Mouse (Mus musculus): ENCODE measurements around the gene H2-M3.
A peak's percentile ranks its signal among the peaks of the same experiment; 100 is the strongest.
"Not testable (repeated sequence)": the region's sequence is repeated elsewhere in the genome, so short reads cannot be mapped to it uniquely, and the experiment has no call there.

The H2-M3 gene

GRCm38 (mm10) chr17:37270058-37270701, at the start of gene H2-M3:
H2-M3 (plus strand) TSS chr17:37270220.
- peak; percentile 91 to 93 for DNase-seq

GRCm38 (mm10) chr17:37221879-37222278, 48.1 kb upstream of the H2-M3 start:
- no peak for DNase-seq

- DNase-seq, result not testable (repeated sequence)
These were observed 32.8 kb upstream of the H2-M3 start, which contains the start of gene Olfr97 for GRCm38 (mm10) chr17:37237230-37237629. Olfr97 (minus strand) TSS chr17:37237330.

- no peak for DNase-seq
These were observed 27.8 kb upstream of the H2-M3 start for GRCm38 (mm10) chr17:37242198-37242597.

GRCm38 (mm10) chr17:37246715-37247114, 23.3 kb upstream of the H2-M3 start:
- peak; percentile 23 to 44 for DNase-seq

GRCm38 (mm10) chr17:37249460-37249859, 20.6 kb upstream of the H2-M3 start:
- no peak for DNase-seq

- DNase-seq, result peak in 1 of 2 experiments; percentile 52
These were observed 19.5 kb upstream of the H2-M3 start for GRCm38 (mm10) chr17:37250544-37250943.

GRCm38 (mm10) chr17:37263626-37264025, 6.4 kb upstream of the H2-M3 start, which contains the start of gene Olfr98:
Olfr98 (minus strand) TSS chr17:37263749.
- no peak for DNase-seq

- peak; percentile 65 to 69 for DNase-seq
These were observed 677 bp downstream of the H2-M3 start for GRCm38 (mm10) chr17:37270702-37271092.

- no peak for DNase-seq
These were observed 5.7 kb downstream of the H2-M3 start for GRCm38 (mm10) chr17:37275626-37276248.

- DNase-seq, result no peak
These were observed 6.6 kb downstream of the H2-M3 start for GRCm38 (mm10) chr17:37276573-37276972.

- peak in 1 of 2 experiments; percentile 11 for DNase-seq
These were observed 10.3 kb downstream of the H2-M3 start for GRCm38 (mm10) chr17:37280331-37280730.

- no peak for DNase-seq
These were observed 13.3 kb downstream of the H2-M3 start, which contains the start of gene Olfr99 for GRCm38 (mm10) chr17:37283360-37283759. Olfr99 (minus strand) TSS chr17:37283460.

GRCm38 (mm10) chr17:37304213-37304612, 34.2 kb downstream of the H2-M3 start, which contains the start of gene Olfr101:
Olfr101 (minus strand) TSS chr17:37304313.
- DNase-seq, result no peak

GRCm38 (mm10) chr17:37308483-37308882, 38.5 kb downstream of the H2-M3 start:
- peak in 1 of 2 experiments; percentile 24 for DNase-seq

- no peak for DNase-seq
These were observed 40.2 kb downstream of the H2-M3 start for GRCm38 (mm10) chr17:37310146-37310699.

- DNase-seq, result no peak
These were observed 46.9 kb downstream of the H2-M3 start, which contains the start of gene Olfr102 for GRCm38 (mm10) chr17:37316954-37317353. Olfr102 (minus strand) TSS chr17:37317054.
